Mouse (Mus musculus): ENCODE measurements around the gene Mterf4. TPM values are rescaled to one million over a fixed set of nuclear protein-coding genes. Genes with fewer than 3 reads are reported as not detected.
A peak's percentile ranks its signal among the peaks of the same experiment; 100 is the strongest.

Gene Mterf4
- polyA plus RNA-seq, 1 experiment from 2014 or later, result 35.1 TPM

DNA sequence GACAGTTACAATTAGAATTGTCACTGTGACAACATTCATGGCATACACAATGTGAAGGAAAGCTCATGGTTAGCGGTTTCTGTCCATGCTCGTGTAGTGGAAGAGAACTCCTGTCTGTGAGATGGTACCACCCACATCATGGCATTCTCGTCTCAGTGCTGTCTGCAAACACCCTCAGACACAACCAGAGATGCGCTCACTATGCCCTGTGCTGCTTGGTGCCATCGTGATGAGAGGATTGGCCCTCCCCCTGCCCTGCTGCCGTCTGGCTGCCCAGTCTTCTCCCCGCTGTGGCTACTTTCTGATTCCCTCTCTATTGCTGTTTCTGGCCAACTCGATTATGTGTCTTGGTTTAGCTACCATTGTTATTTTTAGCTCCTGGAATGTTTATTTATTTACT lies 13.7 kb downstream of the Mterf4 start:
- WGBS, result 80% methylated on average over 8 of the region's 8 CpGs
- no peaks in the 10 kb centered on the region for H3K4me1 ChIP-seq
- H3K36me3 ChIP-seq, result peaks cover 84% of the 10 kb centered on the region

DNA sequence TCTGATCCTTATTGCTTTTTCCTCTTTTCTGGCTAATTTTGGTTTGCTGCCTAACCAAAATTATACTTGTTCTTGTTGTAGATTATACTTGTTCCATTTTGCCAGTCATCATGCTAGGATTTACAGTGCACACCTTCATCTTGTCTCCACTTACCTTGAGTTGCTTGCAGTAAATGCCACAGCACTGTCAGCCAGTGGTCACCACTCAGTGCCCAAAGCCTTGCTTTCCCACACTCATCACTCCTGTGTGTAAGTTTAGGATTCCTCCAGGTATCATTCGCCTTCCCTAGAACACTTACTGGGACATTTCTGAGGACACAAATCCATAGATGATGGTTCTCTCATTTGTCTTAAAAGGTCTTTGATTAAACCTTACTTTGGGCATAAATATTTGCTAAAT lies 14.1 kb downstream of the Mterf4 start:
- H3K4me1 ChIP-seq, result no peaks in the 10 kb centered on the region
- no peak overlapping the region for H3K4me3 ChIP-seq
- 88% methylated on average over 1 of the region's 1 CpGs for WGBS
- no peaks in the 10 kb centered on the region for H3K9me3 ChIP-seq
- no peak overlapping the region for H3K27ac ChIP-seq
- no peak overlapping the region for H3K4me2 ChIP-seq (replicated peaks)
- H3K36me3 ChIP-seq, result peaks cover 84% of the 10 kb centered on the region
- H3K9ac ChIP-seq, result no peak overlapping the region
- ATAC-seq (ENCODE audit: low FRiP score, low read depth), result no peak
- H3K27me3 ChIP-seq, result no peaks in the 10 kb centered on the region

More for the DNA sequence above, 13.7 kb downstream of the Mterf4 start:
- Histone ChIP-seq H3K4me3 (no peak overlapping the region), H3K4me2 (replicated peaks) (no peak overlapping the region), H3K9me3 (no peaks in the 10 kb centered on the region), H3K27ac (no peak overlapping the region), H3K27me3 (no peaks in the 10 kb centered on the region), H3K9ac (no peak overlapping the region)
- ATAC-seq (ENCODE audit: low FRiP score, low read depth), result no peak

DNA sequence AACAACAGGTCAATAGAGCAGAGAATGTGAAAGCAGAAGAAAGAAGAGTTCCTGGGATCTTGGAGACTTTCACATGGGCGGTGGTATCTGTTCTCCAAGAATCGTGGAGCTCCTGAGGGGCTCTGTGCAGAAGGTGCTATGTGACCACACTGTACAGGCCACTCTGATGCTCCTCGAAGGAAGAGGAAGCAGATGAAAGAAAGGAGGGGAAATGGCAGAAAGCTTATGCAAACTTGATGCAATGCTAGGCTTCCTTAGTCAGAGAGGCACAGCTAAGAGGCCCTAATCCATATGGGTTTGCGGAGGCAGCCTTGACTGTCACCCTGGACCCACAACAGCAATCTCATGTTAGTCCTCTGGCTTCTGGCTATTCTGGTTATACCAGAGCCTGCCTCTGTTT lies 14.8 kb downstream of the Mterf4 start:
- WGBS, result 87% methylated on average over 4 of the region's 4 CpGs
- H3K9me3 ChIP-seq, result no peaks in the 10 kb centered on the region
- H3K4me3 ChIP-seq, result no peak overlapping the region
- no peak overlapping the region for H3K4me2 ChIP-seq (replicated peaks)
- H3K27me3 ChIP-seq, result no peaks in the 10 kb centered on the region
- H3K9ac ChIP-seq, result no peak overlapping the region
- H3K27ac ChIP-seq, result no peak overlapping the region
- no peaks in the 10 kb centered on the region for H3K4me1 ChIP-seq
- no peak for ATAC-seq (ENCODE audit: low FRiP score, low read depth)
- H3K36me3 ChIP-seq, result peaks cover 84% of the 10 kb centered on the region

DNA sequence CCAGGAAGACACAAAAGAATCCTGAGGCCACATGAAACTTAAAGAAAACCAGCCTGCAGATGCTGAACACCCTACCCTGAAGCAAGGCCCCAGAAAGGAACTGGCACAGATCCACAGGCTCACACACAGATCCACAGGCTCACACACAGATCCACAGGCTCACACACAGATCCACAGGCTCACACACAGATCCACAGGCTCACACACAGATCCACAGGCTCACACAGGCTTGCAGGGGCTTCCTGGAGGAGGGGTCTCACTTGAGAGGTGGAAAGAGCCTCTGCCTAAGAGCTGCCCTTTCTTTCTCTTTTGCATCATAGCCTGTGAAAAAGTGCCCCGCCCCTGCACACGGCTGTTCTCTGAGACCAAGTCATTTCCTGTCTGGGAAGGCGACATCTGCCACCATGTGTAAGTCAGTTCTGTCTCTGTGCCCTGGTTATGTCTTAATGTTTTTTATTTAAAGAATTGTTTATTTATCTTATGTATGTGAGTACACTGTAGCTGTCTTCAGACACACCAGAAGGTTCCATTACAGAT lies 16.0 kb downstream of the Mterf4 start:
- no peaks in the 10 kb centered on the region for H3K27me3 ChIP-seq
- ATAC-seq (ENCODE audit: low FRiP score, low read depth), result no peak
- no peak overlapping the region for H3K4me2 ChIP-seq (replicated peaks)
- no peak overlapping the region for H3K9ac ChIP-seq
- no peaks in the 10 kb centered on the region for H3K4me1 ChIP-seq
- no peak overlapping the region for H3K4me3 ChIP-seq
- H3K9me3 ChIP-seq, result no peaks in the 10 kb centered on the region
- peaks cover 90% of the 10 kb centered on the region for H3K36me3 ChIP-seq
- WGBS, result 60% methylated on average over 3 of the region's 3 CpGs
- no peak overlapping the region for H3K27ac ChIP-seq

DNA sequence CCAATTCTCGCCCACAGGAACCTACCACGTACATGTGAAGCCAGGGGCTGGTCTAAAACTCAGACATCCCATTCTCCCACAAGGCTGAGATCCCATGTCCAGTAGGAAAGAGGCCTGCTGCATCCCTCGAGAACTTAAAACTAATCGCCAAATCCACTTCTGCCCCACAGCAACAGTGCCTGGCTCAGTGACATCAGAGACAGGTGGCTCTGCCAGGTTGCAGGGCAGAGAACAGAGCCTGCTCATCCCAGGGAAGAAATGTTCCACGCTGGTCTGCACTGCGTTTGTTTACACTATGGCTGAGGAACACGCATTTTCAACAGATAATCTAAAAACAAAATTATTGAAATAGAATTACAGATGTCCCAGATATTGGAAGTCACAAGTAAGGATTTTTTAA lies 28.7 kb downstream of the Mterf4 start:
- Histone ChIP-seq H3K27me3 (no peaks in the 10 kb centered on the region), H3K9ac (no peak overlapping the region), H3K27ac (no peak overlapping the region), H3K9me3 (no peaks in the 10 kb centered on the region), H3K4me3 (no peak overlapping the region), H3K36me3 (peaks cover 59% of the 10 kb centered on the region), H3K4me1 (no peaks in the 10 kb centered on the region), H3K4me2 (replicated peaks) (no peak overlapping the region)
- 80% methylated on average over 7 of the region's 7 CpGs for WGBS
- no peak for ATAC-seq (ENCODE audit: low FRiP score, low read depth)

DNA sequence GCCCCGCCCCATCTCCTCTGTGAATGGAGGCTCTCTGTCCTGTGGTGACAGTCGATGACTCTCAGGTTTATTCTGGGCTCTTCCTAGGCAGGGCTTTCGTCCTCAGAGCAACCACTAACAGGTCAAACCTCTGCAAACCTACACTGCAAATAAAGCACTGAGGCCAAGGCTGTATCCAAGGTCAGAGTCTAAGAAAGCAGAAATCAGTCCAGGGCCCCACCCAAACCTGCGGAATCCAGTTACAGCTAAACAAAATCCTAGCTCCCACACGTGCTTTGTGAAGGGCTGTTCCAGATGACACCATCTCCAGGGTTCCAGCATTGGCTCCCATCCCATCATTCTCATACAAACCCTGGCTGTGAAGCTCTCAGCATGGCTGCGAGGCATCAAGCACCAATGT lies 30.2 kb downstream of the Mterf4 start:
- no peak overlapping the region for H3K27ac ChIP-seq
- no peak for ATAC-seq (ENCODE audit: low FRiP score, low read depth)
- no peaks in the 10 kb centered on the region for H3K27me3 ChIP-seq
- peaks cover 59% of the 10 kb centered on the region for H3K36me3 ChIP-seq
- 80% methylated on average over 6 of the region's 6 CpGs for WGBS
- no peak overlapping the region for H3K4me3 ChIP-seq
- no peak overlapping the region for H3K4me2 ChIP-seq (replicated peaks)
- no peaks in the 10 kb centered on the region for H3K4me1 ChIP-seq
- H3K9me3 ChIP-seq, result no peaks in the 10 kb centered on the region
- H3K9ac ChIP-seq, result no peak overlapping the region

DNA sequence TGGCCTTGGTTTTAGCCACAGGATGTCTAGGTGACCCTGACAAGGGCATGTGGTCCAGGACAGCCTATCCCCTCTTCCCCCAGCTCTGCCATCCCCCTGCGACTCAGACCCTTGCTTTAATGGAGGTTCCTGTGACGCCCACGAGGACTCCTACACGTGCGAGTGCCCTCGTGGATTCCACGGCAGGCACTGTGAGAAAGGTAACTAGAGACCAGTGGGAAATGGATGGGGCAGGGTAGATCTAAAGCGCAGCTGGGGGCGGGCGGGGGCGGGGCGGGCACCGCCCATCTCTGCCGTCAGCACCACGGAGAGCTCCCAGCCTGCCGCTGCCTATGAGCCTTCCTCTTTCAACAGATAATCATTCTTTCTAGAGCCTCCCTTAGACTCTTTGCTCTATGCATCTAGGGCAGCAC lies 33.3 kb downstream of the Mterf4 start:
- Histone ChIP-seq H3K27ac (no peak overlapping the region), H3K9me3 (no peaks in the 10 kb centered on the region), H3K4me1 (peaks cover 3% of the 10 kb centered on the region; the same call in 1 of the 2 replicates), H3K27me3 (no peaks in the 10 kb centered on the region), H3K4me2 (replicated peaks) (no peak overlapping the region), H3K36me3 (peaks cover 61% of the 10 kb centered on the region), H3K4me3 (no peak overlapping the region), H3K9ac (no peak overlapping the region)
- ATAC-seq (ENCODE audit: low FRiP score, low read depth), result peak; percentile 21; the same call in 1 of the 2 replicates
- WGBS, result 1% methylated on average over 16 of the region's 16 CpGs

DNA sequence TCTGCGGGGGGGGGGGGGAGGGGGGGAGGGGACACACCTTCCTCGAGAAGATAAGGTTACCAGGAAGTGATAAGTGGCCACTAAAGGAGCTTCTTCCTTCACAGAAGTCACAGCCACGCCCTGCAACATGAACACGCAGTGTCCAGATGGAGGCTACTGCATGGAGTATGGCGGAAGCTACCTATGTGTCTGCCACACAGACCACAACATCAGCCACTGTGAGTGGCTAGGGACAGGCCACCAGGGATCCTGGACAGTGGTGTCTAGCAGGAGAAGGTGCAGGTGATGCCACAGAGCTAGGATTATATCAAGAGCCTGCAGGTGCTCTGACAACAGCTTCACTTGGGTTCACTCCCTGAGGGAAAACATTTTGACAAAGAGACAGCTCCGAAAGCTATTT lies 34.0 kb downstream of the Mterf4 start:
- ATAC-seq (ENCODE audit: low FRiP score, low read depth), result no peak
- Histone ChIP-seq H3K4me2 (replicated peaks) (no peak overlapping the region), H3K9me3 (no peaks in the 10 kb centered on the region), H3K27me3 (no peaks in the 10 kb centered on the region), H3K27ac (no peak overlapping the region), H3K9ac (no peak overlapping the region), H3K4me3 (no peak overlapping the region), H3K4me1 (peaks cover 9% of the 10 kb centered on the region), H3K36me3 (peaks cover 57% of the 10 kb centered on the region)
- 77% methylated on average over 5 of the region's 6 CpGs for WGBS

DNA sequence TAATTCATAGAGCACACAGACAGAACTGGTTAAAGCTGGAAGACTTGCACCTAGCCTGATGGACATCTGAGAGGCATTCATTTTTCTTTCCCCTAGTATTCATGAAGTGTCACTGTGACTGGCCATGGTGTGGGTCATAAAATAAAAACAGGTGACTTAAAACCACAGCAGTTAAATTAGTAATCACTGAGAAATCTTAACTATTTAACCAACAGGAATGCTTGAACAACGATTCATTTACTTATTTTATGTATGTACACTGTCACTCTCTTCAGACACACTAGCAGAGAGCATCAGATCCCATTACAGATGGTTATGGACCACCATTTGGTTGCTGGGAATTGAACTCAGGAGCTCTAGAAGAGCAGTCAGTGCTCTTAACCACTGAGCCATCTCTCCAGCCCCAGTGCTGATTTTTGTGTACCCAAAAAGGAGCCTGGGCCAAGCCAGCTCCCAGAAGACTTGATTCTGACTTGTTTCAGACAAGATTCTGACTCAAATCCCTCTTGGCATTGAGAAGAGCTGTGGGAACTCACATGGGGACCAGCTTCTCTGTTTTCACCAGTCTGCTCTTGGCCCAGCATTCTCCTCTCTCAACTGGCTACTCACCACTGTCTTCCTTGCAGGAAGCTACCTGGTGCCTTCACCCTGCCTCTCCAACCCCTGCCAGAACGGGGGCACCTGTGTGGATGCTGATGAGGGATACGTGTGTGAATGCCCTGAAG lies 35.0 kb downstream of the Mterf4 start:
- H3K27me3 ChIP-seq, result no peaks in the 10 kb centered on the region
- WGBS, result 67% methylated on average over 3 of the region's 3 CpGs
- H3K4me1 ChIP-seq, result peaks cover 15% of the 10 kb centered on the region
- H3K4me2 ChIP-seq (replicated peaks), result no peak overlapping the region
- peaks cover 46% of the 10 kb centered on the region for H3K36me3 ChIP-seq
- H3K9me3 ChIP-seq, result no peaks in the 10 kb centered on the region
- no peak overlapping the region for H3K9ac ChIP-seq
- no peak for ATAC-seq (ENCODE audit: low FRiP score, low read depth)
- no peak overlapping the region for H3K27ac ChIP-seq
- no peak overlapping the region for H3K4me3 ChIP-seq

DNA sequence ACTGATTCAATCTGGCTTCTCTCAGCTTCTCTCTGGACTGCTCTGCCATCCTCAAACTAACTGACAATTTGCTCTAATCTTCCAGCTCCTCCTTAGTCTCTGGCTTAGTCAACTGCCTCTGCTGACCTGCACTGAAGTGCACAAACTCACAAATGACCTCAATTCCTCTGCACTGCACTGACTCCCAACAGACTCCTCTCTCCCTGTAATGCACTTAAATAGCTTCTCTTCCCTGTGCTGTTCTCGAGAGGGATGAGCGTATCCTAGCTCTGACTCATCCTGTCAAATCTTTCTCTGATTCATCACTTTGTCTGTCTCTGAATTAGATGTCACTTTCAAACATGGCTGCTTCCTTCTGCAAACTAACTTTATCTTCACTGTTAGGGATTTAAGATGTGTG lies 37.5 kb downstream of the Mterf4 start:
- no peak overlapping the region for H3K27ac ChIP-seq
- H3K36me3 ChIP-seq, result peaks cover 30% of the 10 kb centered on the region
- no peak overlapping the region for H3K4me2 ChIP-seq (replicated peaks)
- H3K4me3 ChIP-seq, result no peak overlapping the region
- H3K4me1 ChIP-seq, result peaks cover 15% of the 10 kb centered on the region
- no peak for ATAC-seq (ENCODE audit: low FRiP score, low read depth)
- H3K27me3 ChIP-seq, result no peaks in the 10 kb centered on the region
- H3K9me3 ChIP-seq, result no peaks in the 10 kb centered on the region
- WGBS, result 92% methylated on average over 2 of the region's 2 CpGs
- H3K9ac ChIP-seq, result no peak overlapping the region

DNA sequence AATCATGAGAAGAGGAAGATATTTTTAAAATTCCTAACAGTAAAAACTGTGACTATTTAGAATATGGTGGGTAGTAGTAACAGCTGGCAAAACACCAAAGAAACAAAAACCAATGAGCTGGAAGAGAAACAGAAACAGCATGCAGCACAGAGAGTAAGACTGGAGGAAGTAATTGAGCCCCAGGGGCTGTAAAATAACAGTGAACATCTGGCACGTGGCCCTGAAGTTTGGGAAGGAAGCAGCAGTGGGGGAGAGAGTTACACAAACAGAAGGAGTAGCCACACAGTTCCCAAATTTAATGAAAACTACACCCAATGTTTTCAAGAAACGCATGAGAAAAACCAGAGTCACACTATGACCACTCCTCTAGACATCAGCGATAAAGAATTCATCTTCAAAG lies 38.5 kb downstream of the Mterf4 start:
- 27% methylated on average over 3 of the region's 3 CpGs for WGBS
- H3K4me1 ChIP-seq, result peaks cover 15% of the 10 kb centered on the region
- peak overlapping the region; percentile 2; the same call in 1 of the 2 replicates for H3K27ac ChIP-seq
- H3K9me3 ChIP-seq, result no peaks in the 10 kb centered on the region
- H3K4me2 ChIP-seq (replicated peaks), result no peak overlapping the region
- peak; percentile 66; the same call in 1 of the 2 replicates for ATAC-seq (ENCODE audit: low FRiP score, low read depth)
- H3K36me3 ChIP-seq, result peaks cover 33% of the 10 kb centered on the region
- no peak overlapping the region for H3K9ac ChIP-seq
- no peaks in the 10 kb centered on the region for H3K27me3 ChIP-seq
- H3K4me3 ChIP-seq, result no peak overlapping the region

DNA sequence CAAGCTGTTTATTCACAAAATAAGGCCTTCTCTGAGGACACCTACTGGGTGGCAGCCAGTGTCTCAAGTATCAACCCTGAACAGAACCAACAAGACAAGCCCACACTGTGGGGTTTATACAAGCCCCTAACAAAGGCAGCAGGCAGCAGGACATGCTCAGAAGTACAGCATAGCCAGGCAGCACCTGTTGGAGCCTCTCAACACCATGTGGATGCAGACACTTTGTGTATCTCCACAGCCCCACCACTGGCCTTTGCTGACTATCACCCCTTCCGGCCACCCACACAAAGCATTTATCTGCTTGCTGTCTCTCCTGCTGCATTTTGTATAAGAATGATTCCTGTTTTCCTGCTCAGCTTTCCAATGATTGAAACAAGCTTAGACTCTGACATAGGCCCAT lies 48.2 kb downstream of the Mterf4 start:
- 85% methylated on average over 1 of the region's 1 CpGs for WGBS

DNA sequence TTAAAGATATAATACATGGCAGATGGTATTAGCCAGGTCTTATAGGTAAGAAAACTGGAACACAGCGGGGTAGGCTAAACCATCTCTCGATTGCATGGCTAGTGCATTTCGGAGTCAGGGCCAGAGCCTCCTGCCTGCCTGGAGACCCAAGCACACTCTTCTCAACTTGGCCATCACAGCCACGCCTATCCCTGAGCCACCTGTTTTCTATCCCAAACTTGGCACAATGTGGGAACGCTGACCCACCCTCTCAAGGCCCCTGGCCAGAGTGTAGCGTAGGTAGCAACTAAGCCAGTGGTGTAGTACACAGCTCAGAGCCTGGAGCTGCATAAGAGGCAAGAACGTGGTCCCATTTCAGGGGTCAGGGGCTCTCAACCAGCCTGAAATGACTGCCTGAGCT lies 50.0 kb downstream of the Mterf4 start:
- Histone ChIP-seq H3K9ac (no peak overlapping the region), H3K4me1 (peaks cover 52% of the 10 kb centered on the region), H3K4me2 (replicated peaks) (no peak overlapping the region), H3K27ac (no peak overlapping the region), H3K4me3 (no peak overlapping the region), H3K27me3 (0 out of 2 replicates have a peak, but pooled peaks cover 3% of the 10 kb centered on the region), H3K9me3 (no peaks in the 10 kb centered on the region), H3K36me3 (peaks cover 29% of the 10 kb centered on the region)
- ATAC-seq (ENCODE audit: low FRiP score, low read depth), result no peak
- 87% methylated on average over 7 of the region's 7 CpGs for WGBS

More for the DNA sequence above, 48.2 kb downstream of the Mterf4 start:
- no peak overlapping the region for H3K27ac ChIP-seq
- no peak overlapping the region for H3K9ac ChIP-seq
- ATAC-seq (ENCODE audit: low FRiP score, low read depth), result no peak
- H3K4me2 ChIP-seq (replicated peaks), result no peak overlapping the region
- H3K27me3 ChIP-seq, result 0 out of 2 replicates have a peak, but pooled peaks cover 3% of the 10 kb centered on the region
- H3K4me1 ChIP-seq, result peaks cover 37% of the 10 kb centered on the region
- no peaks in the 10 kb centered on the region for H3K9me3 ChIP-seq
- H3K4me3 ChIP-seq, result no peak overlapping the region
- peaks cover 46% of the 10 kb centered on the region for H3K36me3 ChIP-seq

All from limb, embryonic 13.5 days (tissue).